Mouse (Mus musculus) retina, adult 2 months (tissue): ENCODE data around the gene Slamf9.

ENCODE experiments used
- DNase-seq: peaks from one replicate; pipeline ENCODE4 v3.0.0-alpha.2; 2012; ENCODE audit warnings: low read depth, low spot score

Slamf9 gene

GRCm38 (mm10) chr1:172489585-172490250 lies 14.6 kb downstream of the Slamf9 start:
- no peak for DNase-seq

GRCm38 (mm10) chr1:172490261-172490661 lies 15.1 kb downstream of the Slamf9 start:
- DNase-seq: peak; percentile 61

- no peak for DNase-seq
Measured at GRCm38 (mm10) chr1:172492047-172492446, 16.9 kb downstream of the Slamf9 start.

GRCm38 (mm10) chr1:172493516-172493915 lies 18.4 kb downstream of the Slamf9 start:
- DNase-seq: no peak

- DNase-seq: no peak
Measured at GRCm38 (mm10) chr1:172496030-172496429, 20.9 kb downstream of the Slamf9 start.

GRCm38 (mm10) chr1:172497428-172497827 lies 22.3 kb downstream of the Slamf9 start:
- no peak for DNase-seq

- DNase-seq: no peak
Measured at GRCm38 (mm10) chr1:172499765-172500441, 24.7 kb downstream of the Slamf9 start, which contains the start of gene Tagln2. Tagln2 (plus strand) TSS chr1:172500047.

GRCm38 (mm10) chr1:172500451-172501370 lies 25.6 kb downstream of the Slamf9 start:
- no peak for DNase-seq

- DNase-seq: no peak
Measured at GRCm38 (mm10) chr1:172501371-172502144, 26.4 kb downstream of the Slamf9 start.

- DNase-seq: no peak
Measured at GRCm38 (mm10) chr1:172502145-172503110, 27.3 kb downstream of the Slamf9 start.

- DNase-seq: no peak
Measured at GRCm38 (mm10) chr1:172503111-172503997, 28.2 kb downstream of the Slamf9 start.

GRCm38 (mm10) chr1:172504756-172505155 lies 29.6 kb downstream of the Slamf9 start:
- no peak for DNase-seq

GRCm38 (mm10) chr1:172507001-172507400 lies 31.8 kb downstream of the Slamf9 start:
- no peak for DNase-seq

- DNase-seq: no peak
Measured at GRCm38 (mm10) chr1:172507701-172508100, 32.5 kb downstream of the Slamf9 start.

- DNase-seq: no peak
Measured at GRCm38 (mm10) chr1:172508172-172508571, 33.0 kb downstream of the Slamf9 start.

GRCm38 (mm10) chr1:172509235-172509634 lies 34.1 kb downstream of the Slamf9 start:
- no peak for DNase-seq

GRCm38 (mm10) chr1:172509983-172510382 lies 34.8 kb downstream of the Slamf9 start:
- no peak for DNase-seq

- DNase-seq: no peak
Measured at GRCm38 (mm10) chr1:172510421-172510972, 35.3 kb downstream of the Slamf9 start.

GRCm38 (mm10) chr1:172512962-172513361 lies 37.8 kb downstream of the Slamf9 start:
- DNase-seq: no peak
